Mouse (Mus musculus) adipocyte (in vitro differentiated cells): Measurements from ENCODE around the gene Aftph.
"Not testable (repeated sequence)": the region's sequence is repeated elsewhere in the genome, so short reads cannot be mapped to it uniquely, and the experiment has no call there.

Experiments used
- DNase-seq: peaks from one replicate; pipeline ENCODE4 v3.0.0-alpha.2; 2016; ENCODE audit warnings: low spot score

The Aftph gene

GRCm38 (mm10) chr11:20741201-20742100 is at the start of gene Aftph:
TSS of gene Aftph (minus strand) at chr11:20741589.
- DNase-seq, result peak; percentile 98

GRCm38 (mm10) chr11:20789015-20789414 is 47.6 kb upstream of the Aftph start:
- DNase-seq, result no peak

GRCm38 (mm10) chr11:20788070-20788469 is 46.7 kb upstream of the Aftph start:
- DNase-seq, result no peak

GRCm38 (mm10) chr11:20786191-20786590 is 44.8 kb upstream of the Aftph start:
- no peak for DNase-seq

- no peak for DNase-seq
Measured at GRCm38 (mm10) chr11:20785186-20785585, 43.8 kb upstream of the Aftph start.

- no peak for DNase-seq
Measured at GRCm38 (mm10) chr11:20784776-20785175, 43.4 kb upstream of the Aftph start.

GRCm38 (mm10) chr11:20783467-20783866 is 42.1 kb upstream of the Aftph start:
- DNase-seq, result no peak

- DNase-seq, result no peak
Measured at GRCm38 (mm10) chr11:20782620-20783019, 41.2 kb upstream of the Aftph start.

- DNase-seq, result no peak
Measured at GRCm38 (mm10) chr11:20780312-20780711, 38.9 kb upstream of the Aftph start.

GRCm38 (mm10) chr11:20778861-20779563 is 37.6 kb upstream of the Aftph start:
- no peak for DNase-seq

- no peak for DNase-seq
Measured at GRCm38 (mm10) chr11:20778298-20778697, 36.9 kb upstream of the Aftph start.

GRCm38 (mm10) chr11:20776668-20777067 is 35.3 kb upstream of the Aftph start:
- no peak for DNase-seq

GRCm38 (mm10) chr11:20772642-20773041 is 31.3 kb upstream of the Aftph start:
- no peak for DNase-seq

GRCm38 (mm10) chr11:20771827-20772226 is 30.4 kb upstream of the Aftph start:
- not testable (repeated sequence) for DNase-seq

- DNase-seq, result not testable (repeated sequence)
Measured at GRCm38 (mm10) chr11:20761984-20762383, 20.6 kb upstream of the Aftph start.

GRCm38 (mm10) chr11:20750573-20750972 is 9.2 kb upstream of the Aftph start:
- DNase-seq, result no peak

- DNase-seq, result no peak
Measured at GRCm38 (mm10) chr11:20743353-20743752, 2.0 kb upstream of the Aftph start.

GRCm38 (mm10) chr11:20742361-20742897 is 1.0 kb upstream of the Aftph start:
- peak; percentile 89 for DNase-seq

- DNase-seq, result peak; percentile 39
Measured at GRCm38 (mm10) chr11:20740481-20741200, 748 bp downstream of the Aftph start.

GRCm38 (mm10) chr11:20734066-20734465 is 7.3 kb downstream of the Aftph start:
- DNase-seq, result no peak

GRCm38 (mm10) chr11:20733486-20734030 is 7.8 kb downstream of the Aftph start:
- DNase-seq, result peak; percentile 53

- DNase-seq, result no peak
Measured at GRCm38 (mm10) chr11:20729403-20729802, 12.0 kb downstream of the Aftph start.
